Mouse (Mus musculus): Measurements from ENCODE around the gene Dnajb8. TPM values are rescaled to one million over a fixed set of nuclear protein-coding genes. Genes with fewer than 3 reads are reported as not detected.

The Dnajb8 gene
- total RNA-seq, 1 experiment from 2014 or later, result 1.4 TPM

GRCm38 (mm10) chr6:88265355-88265754 lies 43.3 kb downstream of the Dnajb8 start:
- ATAC-seq (replicated peaks; ENCODE audit: insufficient number of reproducible peaks, low FRiP score, low TSS enrichment, poor library complexity, severe bottlenecking), result no peak

- no peak for ATAC-seq (replicated peaks; ENCODE audit: insufficient number of reproducible peaks, low FRiP score, low TSS enrichment, poor library complexity, severe bottlenecking)
Measured at GRCm38 (mm10) chr6:88266055-88266454, 44.0 kb downstream of the Dnajb8 start.

GRCm38 (mm10) chr6:88267068-88267467 lies 45.0 kb downstream of the Dnajb8 start:
- no peak for ATAC-seq (replicated peaks; ENCODE audit: insufficient number of reproducible peaks, low FRiP score, low TSS enrichment, poor library complexity, severe bottlenecking)

GRCm38 (mm10) chr6:88267970-88268369 lies 45.9 kb downstream of the Dnajb8 start:
- ATAC-seq (replicated peaks; ENCODE audit: insufficient number of reproducible peaks, low FRiP score, low TSS enrichment, poor library complexity, severe bottlenecking), result no peak

GRCm38 (mm10) chr6:88274623-88275022 lies 52.6 kb downstream of the Dnajb8 start:
- no peak for ATAC-seq (replicated peaks; ENCODE audit: insufficient number of reproducible peaks, low FRiP score, low TSS enrichment, poor library complexity, severe bottlenecking)

DNA sequence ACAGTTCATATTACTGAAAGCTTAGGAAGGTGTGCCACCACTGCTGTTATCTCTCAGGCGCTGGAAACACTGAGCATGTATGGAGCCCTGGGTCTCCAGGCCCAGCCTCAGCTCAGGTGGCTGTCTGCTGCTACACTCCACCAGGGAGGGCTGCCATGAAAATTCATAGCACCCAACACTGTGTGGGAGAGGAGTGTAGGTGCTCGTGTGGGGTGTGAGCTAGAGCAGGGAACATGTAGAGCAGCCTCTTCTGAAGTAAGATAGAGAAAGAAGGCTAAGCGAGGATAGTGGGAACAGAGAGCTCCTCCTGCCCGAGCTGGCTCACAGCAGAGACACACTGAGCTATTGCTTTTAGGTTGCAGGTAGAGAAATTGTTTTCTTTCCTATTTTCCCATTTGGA lies 54.2 kb downstream of the Dnajb8 start:
- no peak for ATAC-seq (replicated peaks; ENCODE audit: insufficient number of reproducible peaks, low FRiP score, low TSS enrichment, poor library complexity, severe bottlenecking)

GRCm38 (mm10) chr6:88277242-88277641 lies 55.2 kb downstream of the Dnajb8 start:
- ATAC-seq (replicated peaks; ENCODE audit: insufficient number of reproducible peaks, low FRiP score, low TSS enrichment, poor library complexity, severe bottlenecking), result no peak

- ATAC-seq (replicated peaks; ENCODE audit: insufficient number of reproducible peaks, low FRiP score, low TSS enrichment, poor library complexity, severe bottlenecking), result no peak
Measured at GRCm38 (mm10) chr6:88278141-88278540, 56.1 kb downstream of the Dnajb8 start.

GRCm38 (mm10) chr6:88290129-88290766 lies 68.2 kb downstream of the Dnajb8 start:
- no peak for ATAC-seq (replicated peaks; ENCODE audit: insufficient number of reproducible peaks, low FRiP score, low TSS enrichment, poor library complexity, severe bottlenecking)

- ATAC-seq (replicated peaks; ENCODE audit: insufficient number of reproducible peaks, low FRiP score, low TSS enrichment, poor library complexity, severe bottlenecking), result no peak
Measured at GRCm38 (mm10) chr6:88292274-88292909, 70.3 kb downstream of the Dnajb8 start.

GRCm38 (mm10) chr6:88299491-88299890 lies 77.4 kb downstream of the Dnajb8 start:
- ATAC-seq (replicated peaks; ENCODE audit: insufficient number of reproducible peaks, low FRiP score, low TSS enrichment, poor library complexity, severe bottlenecking), result no peak

DNA sequence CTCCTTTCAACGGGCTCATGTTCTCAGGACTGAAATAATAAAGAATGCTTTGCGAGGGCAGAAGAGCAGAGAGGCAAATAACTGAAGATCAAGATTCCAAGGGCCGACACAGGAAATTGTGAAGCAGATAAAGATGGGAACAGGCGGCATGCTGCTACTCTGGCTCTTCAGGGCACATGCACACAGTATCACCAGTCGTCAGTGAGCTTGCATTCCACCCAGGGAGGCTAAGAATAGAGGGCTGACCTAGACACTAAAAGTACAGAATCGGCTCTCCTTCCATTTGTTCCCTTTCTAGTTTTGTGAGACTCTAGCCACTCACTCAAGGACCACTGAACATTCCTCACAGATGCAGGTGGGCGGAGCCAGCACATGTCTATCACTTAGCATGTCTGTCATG lies 79.2 kb downstream of the Dnajb8 start:
- ATAC-seq (replicated peaks; ENCODE audit: insufficient number of reproducible peaks, low FRiP score, low TSS enrichment, poor library complexity, severe bottlenecking), result no peak

Other genes starting within 250 kb of the Dnajb8 start
- not detected in 3 replicates for gene H1fx, start 240.6 kb upstream of the Dnajb8 start, total RNA-seq (2017)
- 113 to 127 TPM (median 126 TPM) in 3 replicates for gene Rab7, start 177.0 kb upstream of the Dnajb8 start, total RNA-seq (2017)
- 66.8 to 91.7 TPM (median 77.6 TPM) in 3 replicates for gene Rpn1, start 137.8 kb upstream of the Dnajb8 start, total RNA-seq (2017)
- 15.4 to 30.8 TPM (median 28.8 TPM) in 3 replicates for gene Gata2, start 28.4 kb upstream of the Dnajb8 start, total RNA-seq (2017)
- 7.5 to 11.4 TPM (median 8.0 TPM) in 3 replicates for gene Eefsec, start 224.3 kb downstream of the Dnajb8 start, total RNA-seq (2017)
- gene Ruvbl1, start 243.1 kb downstream of the Dnajb8 start, total RNA-seq (2017), result 44.6 to 62.5 TPM (median 55.5 TPM) in 3 replicates